ENCODE assay signal across 15 mouse cellular contexts in the genomic region with DNA sequence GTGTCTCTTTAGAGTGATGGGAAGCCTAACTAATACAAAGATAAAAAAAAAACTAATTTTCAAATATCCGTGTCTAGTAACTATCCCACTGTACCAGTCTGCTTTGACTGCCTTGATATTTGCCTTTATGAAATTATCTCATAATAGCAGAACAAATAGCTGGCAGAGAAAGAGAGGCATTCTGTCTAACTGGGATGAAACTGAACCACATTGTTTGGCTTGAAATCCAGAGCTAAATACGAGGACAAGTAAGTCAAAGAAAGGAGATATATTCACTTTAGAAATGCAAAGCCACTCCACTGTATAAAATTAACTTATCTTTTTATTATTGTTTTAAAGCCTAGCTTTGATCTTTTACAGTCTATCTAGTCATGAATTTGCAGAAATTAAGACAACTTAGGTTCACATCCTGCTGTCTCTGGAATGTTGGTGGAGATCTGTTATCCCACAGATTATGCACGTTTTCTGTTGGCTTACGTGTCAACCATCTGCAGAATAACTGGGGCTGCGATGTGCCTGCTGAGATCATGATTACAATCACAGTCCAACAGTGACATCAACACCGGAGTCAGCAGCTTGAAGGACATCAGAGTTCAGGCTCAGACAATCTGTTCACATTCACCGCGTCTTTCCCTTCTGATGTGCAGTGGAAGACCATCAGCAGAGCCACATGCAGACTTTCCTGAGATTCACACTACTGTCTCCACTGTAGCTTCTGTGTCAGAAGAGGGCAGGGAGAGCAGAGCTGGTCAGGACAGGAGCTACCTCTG.
A peak's percentile ranks its signal among the peaks of the same experiment; 100 is the strongest.
DNase-seq lines count a peak whose midpoint lies in the region; ATAC-seq and TF ChIP-seq lines count a peak whose summit lies in the region.
"Had no signal": no experiment of that assay in that cellular context is flagged by ENCODE, and none has a peak within 500 bp of the region (broad histone marks: within the 10 kb centered on the region; RNA-seq: fewer than 3 reads in every experiment).

No protein-coding gene starts in this region.

- TF ChIP-seq CTCF in brain, embryonic 14.5 days (IDR thresholded peaks at IDR 0.05; ENCODE audit: borderline replicate concordance, extremely low read depth, insufficient read depth, insufficient read length) = no peak

- DNase-seq in heart, adult 11 months = peak; percentile 48
- DNase-seq in heart, postnatal 10 days = no peak
- DNase-seq in brain, embryonic 14.5 days (ENCODE audit: low read depth) = peak; percentile 18
- peak; percentile 93 for DNase-seq in cerebellum, adult 9-10 months
- DNase-seq in layer of hippocampus, adult 8-10 months (ENCODE audit: low spot score in 2 of 2) = peak; percentile 19 to 20
- DNase-seq in lung, postnatal 14 days = no peak
- DNase-seq in gastrocnemius, adult 8-10 months (ENCODE audit: low spot score in 2 of 2) = no peak
- DNase-seq: adrenal gland, adult 2 months; gastrocnemius, postnatal 25 days; lung, adult 2 months; midbrain, embryonic 14.5 days; spleen, adult 18-20 months; thymus, adult 18-20 months had no signal

- no peak for TF ChIP-seq POLR2A in brain, embryonic 14.5 days (IDR thresholded peaks at IDR 0.05; ENCODE audit: borderline replicate concordance, extremely low read depth, insufficient read depth, insufficient read length, poor library complexity, severe bottlenecking)

- intact Hi-C loops in heart, postnatal 10 days (cut with DNase I) = no loop called here

- no peak for ATAC-seq in erythroid progenitor cell, adult 5-6 weeks (replicated peaks; ENCODE audit: low FRiP score, poor library complexity, severe bottlenecking)
- ATAC-seq: inflammation-experienced regulatory T-cells, adult 6 months had no signal

Comparison
In these comparisons a context has a peak if more than half of its experiments do, and no peak if none do; other contexts are left out.
1. DNase-seq: peak in heart, adult 11 months (single experiment), brain, embryonic 14.5 days (single experiment), cerebellum, adult 9-10 months (single experiment) and layer of hippocampus, adult 8-10 months (2 of 2); none in heart, postnatal 10 days (0 of 2), lung, postnatal 14 days (single experiment) and gastrocnemius, adult 8-10 months (0 of 2).